Mouse (Mus musculus) bone marrow, adult 2 months (tissue): ENCODE results near the gene Tgfb1i1. TPM values are rescaled to one million over a fixed set of nuclear protein-coding genes. Genes with fewer than 3 reads are reported as not detected.

Experiments used
- H3K27ac ChIP-seq: fragments of 200-500 bp; 2 replicates; pipeline ENCODE4 v1.5.1; 2012; ENCODE audit warnings: low read depth, mild to moderate bottlenecking, control low read depth, inconsistent platforms, low read length; ENCODE audit not compliant: control insufficient read depth, poor library complexity, insufficient read depth
- H3K4me1 ChIP-seq: fragments of 200-500 bp; 2 replicates; pipeline ENCODE4 v1.6.1; 2011; ENCODE audit warnings: low read length; ENCODE audit not compliant: control insufficient read depth, insufficient read depth
- H3K4me3 ChIP-seq: fragments of 200-500 bp; replicated peaks from 2 replicates; pipeline ENCODE3; 2011; ENCODE audit warnings: mild to moderate bottlenecking, low read depth, low read length, control low read depth; ENCODE audit not compliant: control insufficient read depth
- CTCF ChIP-seq: fragments of 200-500 bp; IDR thresholded peaks from 2 replicates; pipeline ENCODE4 v1.5.1; 2011; ENCODE audit warnings: low read length, control low read depth; ENCODE audit not compliant: control insufficient read depth, insufficient read depth
- POLR2A ChIP-seq: fragments of 200-500 bp; IDR thresholded peaks from 2 replicates; pipeline ENCODE4 v1.6.1; 2011; ENCODE audit warnings: low read depth, mild to moderate bottlenecking, control low read depth, low read length, borderline replicate concordance; ENCODE audit not compliant: control insufficient read depth
- WGBS: fragments of 180-500 bp; shearing (Covaris S2); methylation state at CpG from one replicate; pipeline ENCODE4 v1.1.7; 2018; 5-methylcytosine and 5-hydroxymethylcytosine counted together
- polyA plus RNA-seq: library from polyadenylated mRNA; stranded (reverse); fragments of >200 nt; gene quantifications from 2 replicates; pipeline ENCODE4 v1.2.4, GENCODE M21; 2011; ENCODE audit warnings: low replicate concordance; ENCODE audit not compliant: missing spikeins, insufficient read depth, insufficient read length

The Tgfb1i1 gene
- polyA plus RNA-seq, 1 experiment: 22.2 TPM

DNA sequence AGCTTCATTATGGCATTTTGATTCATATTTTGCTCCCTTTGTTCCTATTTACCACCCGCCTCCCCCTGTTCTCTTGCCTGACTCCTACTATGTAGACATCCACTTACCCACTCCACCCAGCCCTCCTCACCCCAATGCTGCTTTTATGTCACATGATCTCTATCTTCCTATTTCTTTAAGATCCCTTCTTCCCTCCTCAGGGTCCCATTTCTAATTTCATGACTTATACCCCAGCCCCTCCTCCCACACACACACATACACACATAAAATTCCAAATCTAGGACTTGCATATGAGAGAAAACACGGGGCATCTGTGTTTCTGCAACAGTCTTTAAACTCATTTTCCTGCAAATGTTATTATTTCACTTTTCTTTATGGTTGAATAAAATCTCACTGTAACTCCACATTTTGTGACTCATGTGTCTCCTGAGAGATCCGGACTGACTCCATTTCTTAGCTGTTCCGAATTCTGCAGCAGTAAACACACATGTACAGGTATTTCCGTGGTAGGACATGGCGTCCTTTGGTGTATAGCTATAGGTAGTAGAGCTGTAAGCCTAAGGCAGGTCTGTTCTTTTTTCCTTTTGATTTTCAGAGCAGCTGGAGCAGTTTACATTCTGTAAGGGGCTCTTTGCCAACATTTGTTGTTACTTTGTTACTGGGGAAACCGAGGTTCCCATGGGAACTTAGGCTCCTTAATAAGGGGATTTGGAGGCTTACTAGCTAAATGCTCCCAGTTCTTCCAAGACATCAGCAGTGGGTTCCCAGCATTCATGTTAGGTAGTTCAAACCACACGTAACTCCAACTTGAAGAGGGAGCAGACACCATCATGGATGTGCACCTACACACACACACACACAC is 52.1 kb downstream of the Tgfb1i1 start:
- TF ChIP-seq POLR2A: no peak
- no peak for TF ChIP-seq CTCF
- H3K4me1 ChIP-seq: peaks cover 3% of the 10 kb centered on the region
- no peak overlapping the region for H3K4me3 ChIP-seq
- H3K27ac ChIP-seq: no peak overlapping the region
- WGBS: 78% methylated on average over 8 of the region's 8 CpGs

DNA sequence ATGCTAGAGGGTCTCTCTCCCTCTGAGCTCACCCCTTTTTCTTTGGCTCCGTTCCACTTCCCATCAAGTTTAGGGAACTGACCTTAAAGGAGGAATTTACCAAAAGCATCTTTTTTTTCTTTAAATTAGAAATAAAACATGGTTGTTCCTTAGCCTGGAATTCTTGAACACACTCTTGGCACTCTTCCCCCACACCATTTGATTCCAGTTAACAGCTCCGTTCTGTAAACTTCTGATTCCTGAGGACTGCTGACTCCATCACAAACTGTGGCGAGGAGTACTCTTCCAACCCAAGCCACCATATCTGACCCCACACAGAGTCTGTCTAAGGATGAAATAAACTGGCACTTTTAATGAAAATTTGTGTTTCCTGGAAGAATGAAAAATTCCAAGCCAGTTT is 54.3 kb downstream of the Tgfb1i1 start:
- H3K4me1 ChIP-seq: peaks cover 3% of the 10 kb centered on the region; the same call in 1 of the 2 replicates
- TF ChIP-seq POLR2A (no peak), CTCF (no peak)
- no peak overlapping the region for H3K4me3 ChIP-seq
- 85% methylated on average over 3 of the region's 3 CpGs for whole genome bisulfite sequencing
- H3K27ac ChIP-seq: no peak overlapping the region

DNA sequence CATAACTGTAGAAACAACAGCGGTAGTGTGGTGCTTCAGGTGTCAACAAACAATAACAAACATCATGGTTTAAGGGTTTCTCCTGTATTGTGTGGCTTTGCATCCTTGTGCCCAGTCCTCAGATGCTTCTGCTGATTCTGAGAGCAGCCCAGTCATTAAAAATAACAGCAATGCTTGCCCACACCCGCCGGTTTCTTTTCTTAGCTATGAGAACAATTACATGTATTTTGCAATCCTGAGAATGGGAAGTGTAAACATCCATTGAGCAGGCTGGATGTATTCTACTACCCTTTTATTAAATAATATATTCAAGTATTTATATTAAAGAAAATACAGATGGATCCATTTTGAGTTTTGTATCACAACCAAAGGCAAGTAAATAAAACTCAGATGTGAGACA is 55.5 kb downstream of the Tgfb1i1 start:
- no peak for TF ChIP-seq POLR2A
- TF ChIP-seq CTCF: no peak
- 45% methylated on average over 3 of the region's 3 CpGs for WGBS
- H3K27ac ChIP-seq: no peak overlapping the region
- peak overlapping the region; percentile 16 for H3K4me3 ChIP-seq
- peaks cover 2% of the 10 kb centered on the region; the same call in 1 of the 2 replicates for H3K4me1 ChIP-seq

DNA sequence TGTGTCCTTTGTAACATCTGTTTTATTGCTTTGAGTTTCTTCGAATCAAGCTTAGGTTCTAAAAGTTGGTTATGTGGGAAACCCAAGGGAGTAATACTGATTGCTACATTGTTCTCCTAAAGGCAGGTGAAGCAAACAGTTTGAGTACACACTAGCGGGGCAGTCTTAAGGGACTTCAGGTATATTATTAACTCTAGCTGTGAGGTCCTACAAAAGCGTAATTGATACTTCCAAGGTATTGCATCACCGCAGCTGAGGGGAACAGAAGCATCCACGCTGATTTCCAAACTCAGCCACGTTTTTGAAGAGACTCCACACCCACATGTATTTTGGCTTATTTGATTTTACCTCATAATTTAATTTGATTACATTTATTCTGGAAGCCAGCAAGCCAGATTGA is 57.6 kb downstream of the Tgfb1i1 start:
- TF ChIP-seq CTCF: no peak
- no peak for TF ChIP-seq POLR2A
- H3K4me1 ChIP-seq: no peaks in the 10 kb centered on the region; the same call in 1 of the 2 replicates
- H3K4me3 ChIP-seq: no peak overlapping the region
- WGBS: 72% methylated on average over 6 of the region's 6 CpGs
- no peak overlapping the region for H3K27ac ChIP-seq

DNA sequence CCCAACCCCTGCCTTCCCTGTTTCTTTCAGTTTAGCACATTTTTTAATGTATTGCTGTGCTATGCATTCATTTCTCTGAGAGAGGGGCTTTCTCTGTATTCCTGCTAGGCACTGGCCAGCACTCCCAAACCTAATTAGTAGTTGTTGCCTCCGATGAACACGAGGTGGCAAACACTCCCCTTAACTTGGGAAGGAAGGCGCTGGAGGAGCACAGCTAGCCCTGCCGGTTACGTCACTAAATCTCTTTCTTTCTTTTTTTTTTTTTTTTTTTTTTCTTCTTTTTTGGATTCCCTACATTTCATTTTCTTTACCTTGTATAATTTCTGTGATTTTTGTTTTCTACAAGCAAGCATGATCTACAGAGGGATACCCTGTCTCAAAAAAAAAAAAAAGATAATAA is 58.3 kb downstream of the Tgfb1i1 start:
- H3K27ac ChIP-seq: no peak overlapping the region
- no peaks in the 10 kb centered on the region; the same call in 1 of the 2 replicates for H3K4me1 ChIP-seq
- TF ChIP-seq CTCF (peak; percentile 30; the same call in 1 of the 2 replicates), POLR2A (no peak)
- WGBS: under 1% methylated on average over 5 of the region's 5 CpGs
- no peak overlapping the region for H3K4me3 ChIP-seq

Other genes with a start within 250 kb of the Tgfb1i1 start
- gene Trim72, start 242.9 kb upstream of the Tgfb1i1 start, polyA plus RNA-seq: 0.45 and 1.1 TPM in 2 replicates
- gene Itgam, start 184.2 kb upstream of the Tgfb1i1 start, polyA plus RNA-seq: 15.4 and 60.8 TPM in 2 replicates
- 8.2 and 16.7 TPM in 2 replicates for gene Gm49368, start 184.1 kb upstream of the Tgfb1i1 start, polyA plus RNA-seq
- 1.2 and 9.5 TPM in 2 replicates for gene Itgax, start 117.3 kb upstream of the Tgfb1i1 start, polyA plus RNA-seq
- gene Itgad, start 92.4 kb upstream of the Tgfb1i1 start, polyA plus RNA-seq: 5.9 and 9.8 TPM in 2 replicates
- 8.4 TPM in 1 of 2 replicates, not detected in the other for gene Cox6a2, start 40.4 kb upstream of the Tgfb1i1 start, polyA plus RNA-seq
- gene Armc5, start 9.5 kb upstream of the Tgfb1i1 start, polyA plus RNA-seq: 8.9 and 13.8 TPM in 2 replicates
- 1.3 and 4.7 TPM in 2 replicates for gene 9130023H24Rik, start 8.8 kb upstream of the Tgfb1i1 start, polyA plus RNA-seq
- 2.0 and 3.6 TPM in 2 replicates for gene Slc5a2, start 18.8 kb downstream of the Tgfb1i1 start, polyA plus RNA-seq
- 20.0 and 37.3 TPM in 2 replicates for gene BC017158, start 51.4 kb downstream of the Tgfb1i1 start, polyA plus RNA-seq
- 89.2 and 118 TPM in 2 replicates for gene Rgs10, start 171.9 kb downstream of the Tgfb1i1 start, polyA plus RNA-seq
- gene Tial1, start 214.9 kb downstream of the Tgfb1i1 start, polyA plus RNA-seq: 97.6 and 180 TPM in 2 replicates